Mouse (Mus musculus): ENCODE measurements around the gene Sufu.
A peak's percentile ranks its signal among the peaks of the same experiment; 100 is the strongest.

The Sufu gene

GRCm38 (mm10) chr19:46429250-46429649 lies 32.6 kb downstream of the Sufu start:
- no peak for DNase-seq (ENCODE audit: low spot score in 2 of 2)

GRCm38 (mm10) chr19:46433712-46434111 lies 37.0 kb downstream of the Sufu start:
- no peak for DNase-seq (ENCODE audit: low spot score in 2 of 2)

DNA sequence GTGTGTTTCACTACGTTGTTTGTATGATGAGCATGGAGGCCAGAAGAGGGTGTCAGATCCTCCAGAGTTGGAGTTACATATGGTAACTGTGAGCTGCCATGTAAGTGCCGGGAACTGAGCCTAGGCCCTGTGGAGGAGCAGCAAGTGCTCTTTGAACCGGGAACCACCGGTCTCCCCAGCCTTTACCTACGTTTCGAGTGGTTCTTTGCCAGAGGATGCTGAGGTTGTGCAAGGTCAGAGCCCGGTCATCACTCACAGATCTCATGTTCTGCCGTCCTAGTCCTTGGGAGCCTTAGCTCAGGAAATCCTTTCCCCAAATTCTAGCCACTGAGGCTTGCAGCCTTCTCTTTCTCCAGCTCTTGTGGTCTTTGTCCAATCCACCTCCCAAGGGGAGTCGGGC lies 37.5 kb downstream of the Sufu start:
- DNase-seq (ENCODE audit: low spot score in 2 of 2): no peak

DNA sequence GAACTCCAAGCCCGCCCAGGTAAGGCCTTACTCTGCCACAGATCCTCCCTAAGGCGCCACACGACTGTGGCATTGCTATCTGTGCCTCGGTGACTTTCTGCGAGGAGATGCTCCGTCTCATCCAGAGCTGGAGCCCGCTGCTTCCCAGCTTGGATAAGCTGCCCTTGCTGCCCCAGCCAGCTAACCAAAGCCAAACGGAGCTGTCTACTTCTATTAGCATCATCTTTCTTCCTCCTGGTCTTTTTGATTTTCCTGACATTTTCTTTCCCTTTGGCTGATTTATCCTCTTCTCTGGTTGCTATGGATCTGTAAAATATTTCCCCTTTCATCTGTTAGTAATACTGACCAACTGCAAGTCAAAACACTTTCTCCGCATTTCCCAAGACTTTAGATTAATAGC lies 37.9 kb downstream of the Sufu start:
- DNase-seq (ENCODE audit: low spot score in 2 of 2): no peak

- no peak for DNase-seq (ENCODE audit: low spot score in 2 of 2)
These were observed 38.8 kb downstream of the Sufu start for GRCm38 (mm10) chr19:46435492-46435891.

- no peak for DNase-seq (ENCODE audit: low spot score in 2 of 2)
These were observed 46.8 kb downstream of the Sufu start for GRCm38 (mm10) chr19:46443509-46443908.

GRCm38 (mm10) chr19:46444209-46444608 lies 47.5 kb downstream of the Sufu start:
- DNase-seq (ENCODE audit: low spot score in 2 of 2): peak; percentile 56 to 80

DNA sequence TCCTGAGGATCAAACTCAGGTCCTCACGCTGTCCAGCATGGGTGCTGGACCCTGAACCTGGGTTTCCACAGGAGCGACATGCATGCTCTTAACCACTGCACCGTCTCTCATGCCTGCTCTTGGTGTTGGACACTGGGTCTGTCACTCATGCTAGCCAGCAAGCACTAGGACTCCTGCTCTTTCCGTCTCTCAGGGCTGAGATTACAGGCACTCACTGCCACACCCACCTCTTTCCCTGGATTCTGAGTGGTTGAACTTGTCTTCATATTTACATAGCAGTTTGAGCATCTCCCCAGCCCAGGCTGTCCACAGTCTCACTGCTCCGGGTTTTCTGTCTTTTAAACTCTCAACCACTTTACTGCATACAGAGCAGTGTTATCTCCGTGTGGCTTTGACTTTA lies 48.9 kb downstream of the Sufu start:
- no peak for DNase-seq (ENCODE audit: low spot score in 2 of 2)

DNA sequence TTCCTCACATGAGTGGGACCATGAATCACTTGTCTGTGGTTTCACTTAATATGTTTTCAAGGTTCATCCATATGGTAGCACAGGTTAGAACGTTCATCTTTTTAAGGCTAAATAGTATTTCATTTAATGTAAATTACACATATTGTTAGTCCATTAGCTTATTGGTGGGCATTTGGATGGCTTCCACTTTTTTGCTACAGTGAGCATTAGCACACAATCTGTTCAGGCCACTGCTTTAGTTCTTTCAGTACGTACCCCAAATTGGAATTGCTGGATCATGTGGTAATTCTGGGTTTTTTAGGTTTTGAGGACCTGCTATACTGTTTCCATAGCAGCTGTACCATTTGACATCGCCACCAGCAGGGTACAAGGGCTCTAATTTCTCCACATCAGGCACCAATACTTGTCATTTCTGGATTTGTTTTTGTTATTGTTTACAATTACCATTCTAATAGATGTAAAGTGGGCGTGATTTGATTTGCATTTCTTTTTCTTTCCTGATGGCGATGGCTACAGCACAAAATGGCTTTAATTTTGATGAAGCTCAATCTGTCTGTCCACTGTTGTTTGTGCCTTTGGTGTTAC lies 49.8 kb downstream of the Sufu start:
- DNase-seq (ENCODE audit: low spot score in 2 of 2): no peak

GRCm38 (mm10) chr19:46447110-46447509 lies 50.4 kb downstream of the Sufu start:
- DNase-seq (ENCODE audit: low spot score in 2 of 2): no peak

DNA sequence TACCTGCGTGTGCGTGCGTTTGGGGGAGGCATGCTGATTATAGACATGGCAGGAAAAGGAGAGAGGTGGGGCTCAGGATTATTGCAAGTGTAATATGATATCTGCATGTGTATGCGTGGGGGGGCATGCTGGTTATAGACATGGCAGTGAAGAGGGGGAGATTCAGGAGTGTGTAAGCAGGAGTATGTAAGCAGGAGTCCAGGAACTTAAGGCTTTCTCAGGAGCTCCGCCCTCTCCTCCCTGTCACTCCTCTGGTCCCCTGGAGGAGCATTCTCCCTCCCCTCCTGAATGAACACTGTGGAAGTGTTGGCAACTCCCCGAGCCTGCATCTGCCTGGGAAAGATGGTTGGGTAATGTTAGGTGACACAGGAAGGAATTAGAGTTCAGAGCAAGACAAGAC lies 51.2 kb downstream of the Sufu start:
- DNase-seq (ENCODE audit: low spot score in 2 of 2): no peak

GRCm38 (mm10) chr19:46449261-46450005 lies 52.7 kb downstream of the Sufu start:
- no peak for DNase-seq (ENCODE audit: low spot score in 2 of 2)

DNA sequence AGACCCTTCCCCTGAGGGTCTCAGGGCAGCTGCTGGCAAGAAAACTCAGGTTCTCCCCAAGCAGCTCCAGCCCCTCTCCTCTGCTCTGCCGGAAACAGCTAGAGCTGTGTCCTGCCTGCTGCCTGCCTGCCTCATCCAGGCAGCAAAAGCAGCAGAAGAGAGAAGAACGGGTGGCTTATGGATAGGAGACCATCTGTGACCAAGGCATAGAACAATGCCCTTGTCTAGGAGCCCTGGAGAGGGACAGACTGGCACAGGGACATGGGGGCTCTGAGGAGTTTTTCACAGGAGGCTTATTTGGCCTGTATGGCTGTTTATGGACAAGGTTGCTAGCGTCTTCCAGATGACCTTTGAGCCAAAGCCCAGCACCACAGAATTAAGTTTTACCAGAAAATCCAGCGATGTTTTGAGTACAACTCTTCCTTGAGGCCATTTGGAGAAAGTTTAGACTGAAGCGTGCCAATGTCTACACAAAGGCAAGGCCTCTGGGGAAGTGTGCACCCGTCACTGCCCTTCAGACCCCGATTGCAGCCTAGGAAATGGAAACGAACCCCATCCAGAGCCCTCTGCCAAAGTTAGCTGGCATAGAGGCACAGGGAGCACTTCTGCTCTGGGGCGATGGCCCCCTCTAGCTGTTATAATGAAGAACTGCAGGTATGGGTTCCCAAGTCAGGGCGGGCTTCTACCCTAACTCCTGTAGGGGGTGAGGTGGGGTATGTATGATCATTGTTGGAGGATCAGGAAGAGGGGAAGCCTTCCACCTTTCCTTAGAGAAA lies 55.5 kb downstream of the Sufu start:
- DNase-seq (ENCODE audit: low spot score in 2 of 2): peak; percentile 39 to 53

- DNase-seq (ENCODE audit: low spot score in 2 of 2): no peak
These were observed 56.2 kb downstream of the Sufu start for GRCm38 (mm10) chr19:46452916-46453315.

- DNase-seq (ENCODE audit: low spot score in 2 of 2): no peak
These were observed 57.6 kb downstream of the Sufu start for GRCm38 (mm10) chr19:46454126-46454880.

- no peak for DNase-seq (ENCODE audit: low spot score in 2 of 2)
These were observed 58.3 kb downstream of the Sufu start for GRCm38 (mm10) chr19:46455032-46455431.

DNA sequence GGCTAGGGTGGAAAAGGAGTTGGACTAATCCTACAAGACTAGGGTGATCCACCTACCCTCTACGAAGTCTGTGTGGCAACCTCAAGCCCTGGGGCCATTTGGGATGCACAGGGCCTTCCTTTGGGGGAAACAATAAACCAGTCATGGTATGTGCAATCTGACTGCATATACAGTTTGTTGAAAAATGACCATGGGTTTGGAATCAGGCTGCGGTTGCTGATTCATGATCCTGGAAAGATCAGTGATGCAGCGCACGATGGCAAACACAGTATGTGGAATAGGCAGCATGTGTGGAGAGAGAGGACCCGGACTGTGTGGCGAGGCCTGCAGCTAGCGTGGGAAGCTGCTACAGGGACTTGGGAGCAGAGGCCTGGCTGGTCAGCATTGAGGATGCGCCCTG lies 58.9 kb downstream of the Sufu start:
- no peak for DNase-seq (ENCODE audit: low spot score in 2 of 2)

- DNase-seq (ENCODE audit: low spot score in 2 of 2): no peak
These were observed 59.5 kb downstream of the Sufu start for GRCm38 (mm10) chr19:46456018-46456735.

DNA sequence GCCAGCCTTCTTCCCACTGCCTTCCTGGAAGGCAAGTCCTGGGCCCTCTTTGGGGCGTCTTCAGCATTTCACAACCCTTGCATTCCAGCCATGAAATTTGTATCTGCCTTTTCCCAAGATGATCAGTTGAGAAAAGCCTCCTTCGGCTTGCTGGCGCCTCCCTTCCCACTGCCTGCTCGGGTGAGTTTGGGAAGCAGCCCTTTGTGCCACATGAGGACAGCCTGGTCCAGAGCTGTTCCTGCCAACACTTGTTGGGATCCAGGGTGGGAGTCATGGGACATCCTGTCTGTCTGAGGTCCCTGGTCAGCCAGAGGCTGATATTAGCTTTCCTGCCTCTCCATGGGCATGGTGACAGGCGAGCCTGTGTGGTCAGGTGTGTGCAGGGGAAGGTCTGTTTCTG lies 61.1 kb downstream of the Sufu start:
- no peak for DNase-seq (ENCODE audit: low spot score in 2 of 2)

DNA sequence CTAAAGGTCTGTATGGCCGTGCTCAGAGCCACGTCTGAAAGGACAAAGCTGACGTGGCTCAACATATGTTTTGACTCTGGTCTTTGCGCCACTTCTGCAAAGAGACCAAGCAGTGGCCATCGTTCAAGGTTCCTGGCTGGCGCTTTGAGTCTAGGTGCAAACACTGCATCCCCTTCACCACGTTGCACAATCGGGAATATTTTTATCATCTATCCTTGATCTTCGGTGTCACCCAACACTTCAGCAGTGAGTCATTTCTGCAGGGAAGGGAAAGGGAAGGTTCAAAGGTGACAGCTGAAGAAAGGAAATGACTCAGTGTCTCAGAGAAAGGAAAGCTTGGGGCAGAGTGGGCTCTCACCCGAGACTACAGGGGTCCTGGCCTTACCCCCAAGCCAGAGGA lies 62.6 kb downstream of the Sufu start:
- no peak for DNase-seq (ENCODE audit: low spot score in 2 of 2)

DNA sequence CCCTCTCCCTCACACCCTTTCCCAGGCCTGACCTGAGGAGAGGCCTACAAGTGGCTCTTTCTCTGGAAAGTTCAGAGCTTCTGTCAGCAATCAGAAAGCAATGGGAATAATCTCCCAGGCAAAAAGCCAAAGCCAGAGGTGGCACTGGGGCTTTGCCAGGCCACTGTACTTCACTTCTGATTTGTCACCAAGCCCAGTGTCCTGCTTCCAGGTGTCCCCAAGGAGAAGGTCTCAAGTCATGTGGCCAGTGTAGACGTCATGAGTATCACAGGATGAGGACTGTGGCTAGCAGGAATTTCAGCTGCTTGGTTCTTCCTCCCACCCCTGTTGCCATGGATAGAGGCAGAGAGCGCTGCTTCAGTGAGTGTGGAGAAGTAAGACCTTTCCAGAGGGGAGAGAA lies 63.2 kb downstream of the Sufu start:
- no peak for DNase-seq (ENCODE audit: low spot score in 2 of 2)

DNA sequence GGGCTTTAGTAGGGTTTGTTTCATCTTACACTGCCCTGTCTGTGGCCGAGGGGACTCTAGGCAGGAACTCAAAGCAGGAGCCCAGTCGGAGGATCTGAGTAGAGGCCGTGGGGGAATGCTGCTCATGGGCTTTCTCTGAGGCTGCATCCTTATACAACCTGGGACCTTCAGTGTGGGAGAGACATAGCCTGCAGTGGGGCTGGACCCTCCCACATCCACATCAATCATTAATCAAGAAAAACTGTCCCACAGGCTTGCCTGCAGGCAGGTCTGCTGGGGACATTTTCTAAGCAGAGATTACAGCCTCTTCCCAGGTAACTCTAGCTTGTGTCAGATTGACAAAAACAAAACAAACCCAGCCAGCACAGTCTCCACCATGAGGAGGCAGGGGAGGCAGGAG lies 65.9 kb downstream of the Sufu start:
- DNase-seq (ENCODE audit: low spot score in 2 of 2): no peak

Data from frontal cortex, postnatal 36 days (tissue).